13 mouse cellular contexts compared by ENCODE assay signal in genomic region chr16:38721377-38721776, GRCm38 (mm10).
"Had no signal": no experiment of that assay in that cellular context is flagged by ENCODE, and none has a peak within 500 bp of the region (broad histone marks: within the 10 kb centered on the region; RNA-seq: fewer than 3 reads in every experiment).

No protein-coding gene starts in this region.

- H3K27me3 ChIP-seq: limb, embryonic 13.5 days; midbrain, embryonic 12.5 days; neural tube, embryonic 15.5 days had no signal

- H3K27ac ChIP-seq: limb, embryonic 13.5 days; liver, embryonic 14.5 days; midbrain, embryonic 12.5 days; neural tube, embryonic 15.5 days had no signal

- DNase-seq: kidney, postnatal 36 days; layer of hippocampus, adult 9-11 months; layer of hippocampus, postnatal 36 days; lung, adult 18-20 months; right cerebral cortex, postnatal 4 days; spleen, adult 18-20 months; thymus, adult 18-20 months; thymus, postnatal 14 days had no signal

- H3K4me1 ChIP-seq: limb, embryonic 13.5 days; midbrain, embryonic 12.5 days; neural tube, embryonic 15.5 days had no signal

- H3K4me3 ChIP-seq: limb, embryonic 13.5 days; midbrain, embryonic 12.5 days; neural tube, embryonic 15.5 days had no signal

- ATAC-seq: midbrain, embryonic 16.5 days had no signal

- H3K4me2 ChIP-seq: limb, embryonic 13.5 days; midbrain, embryonic 12.5 days; neural tube, embryonic 15.5 days had no signal

- H3K9me3 ChIP-seq: limb, embryonic 13.5 days; midbrain, embryonic 12.5 days; neural tube, embryonic 15.5 days had no signal

- H3K9ac ChIP-seq: limb, embryonic 13.5 days; liver, embryonic 14.5 days; midbrain, embryonic 12.5 days; neural tube, embryonic 15.5 days had no signal

- H3K36me3 ChIP-seq: limb, embryonic 13.5 days; midbrain, embryonic 12.5 days; neural tube, embryonic 15.5 days had no signal
